Mouse (Mus musculus): ENCODE measurements around the gene Tas2r118.

The Tas2r118 gene

DNA sequence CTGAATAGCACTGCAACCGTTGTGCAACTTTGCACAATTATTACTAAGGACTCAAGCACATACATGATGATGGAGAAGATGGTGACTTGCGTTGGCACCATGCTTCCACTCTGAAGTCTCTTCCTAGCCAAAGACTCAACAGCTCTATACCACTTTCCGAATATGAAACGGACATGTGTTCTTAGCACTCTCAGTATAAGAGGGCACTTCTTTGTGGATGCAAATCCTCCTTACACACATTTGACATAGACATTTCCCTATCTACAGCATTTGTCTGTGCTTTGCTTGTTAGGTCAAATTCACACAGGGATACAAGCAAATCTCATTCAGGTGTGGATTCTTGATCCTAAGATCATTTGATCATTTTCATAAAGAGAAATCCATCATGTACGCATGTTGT lies at the start of gene Tas2r118:
TSS of gene Tas2r118 (minus strand) at position 101 of the 400 bp plus-strand sequence.
- DNase-seq (ENCODE audit: low read depth, low spot score), result no peak

DNA sequence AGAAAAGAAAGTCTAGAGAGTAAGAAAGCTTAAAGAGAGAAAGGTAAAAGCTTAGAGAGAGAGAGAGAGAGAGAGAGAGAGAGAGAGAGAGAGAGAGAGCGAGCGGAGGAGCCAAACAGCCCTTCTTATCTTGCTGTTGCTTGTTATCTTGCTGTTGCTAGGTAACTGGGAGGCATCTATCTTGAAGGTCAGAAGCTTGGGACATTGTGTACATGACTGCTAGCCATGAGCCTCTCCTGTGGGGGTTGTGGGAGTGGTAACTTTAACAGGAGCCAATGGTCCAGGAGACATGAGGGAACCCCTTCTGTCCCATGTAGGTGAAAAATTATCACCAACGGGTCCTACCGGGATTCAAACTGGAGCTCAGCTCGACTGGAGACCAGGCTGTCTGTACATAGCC lies 48.5 kb upstream of the Tas2r118 start:
- no peak for DNase-seq (ENCODE audit: low read depth, low spot score)

DNA sequence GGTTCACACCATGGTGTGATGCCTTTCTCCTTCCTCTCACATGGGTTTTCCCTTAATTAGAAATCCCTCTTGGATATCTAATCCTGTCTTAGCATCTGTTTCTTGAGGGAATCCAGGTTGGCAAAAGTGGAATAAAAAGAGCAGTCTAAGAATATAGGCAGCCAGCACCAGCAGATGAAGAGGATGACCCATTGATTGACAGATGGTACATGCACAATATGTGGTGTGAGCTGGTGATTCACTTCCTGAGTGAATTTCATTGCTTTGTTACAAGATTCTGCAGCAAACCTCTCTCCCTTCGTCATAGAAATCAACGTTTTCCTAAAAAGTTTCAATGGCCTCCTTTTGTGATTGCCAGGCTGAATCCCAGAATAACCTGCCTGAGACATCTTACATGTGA lies 23.4 kb upstream of the Tas2r118 start:
- no peak for DNase-seq (ENCODE audit: low read depth, low spot score)

GRCm38 (mm10) chr6:23990687-23991387 lies 21.0 kb upstream of the Tas2r118 start:
- DNase-seq (ENCODE audit: low read depth, low spot score), result no peak

DNA sequence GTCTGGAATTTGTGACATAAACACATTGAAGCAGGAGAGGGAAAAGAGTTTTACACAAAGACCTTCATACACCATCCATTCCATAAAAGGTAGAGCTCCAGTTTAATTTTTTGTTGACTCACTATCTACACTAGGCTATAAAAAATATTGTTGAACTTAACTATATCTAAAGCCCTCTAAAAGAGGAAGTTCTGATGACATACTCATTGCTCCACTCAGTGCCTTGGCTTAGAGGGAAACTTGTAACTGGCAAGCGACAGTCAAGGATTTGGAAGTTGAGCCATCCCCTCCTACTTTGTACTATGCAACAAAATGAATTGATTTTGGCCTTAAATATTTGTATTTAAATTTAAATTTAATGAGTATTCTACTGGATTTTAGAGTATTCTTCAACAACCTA lies 16.4 kb upstream of the Tas2r118 start:
- no peak for DNase-seq (ENCODE audit: low read depth, low spot score)

DNA sequence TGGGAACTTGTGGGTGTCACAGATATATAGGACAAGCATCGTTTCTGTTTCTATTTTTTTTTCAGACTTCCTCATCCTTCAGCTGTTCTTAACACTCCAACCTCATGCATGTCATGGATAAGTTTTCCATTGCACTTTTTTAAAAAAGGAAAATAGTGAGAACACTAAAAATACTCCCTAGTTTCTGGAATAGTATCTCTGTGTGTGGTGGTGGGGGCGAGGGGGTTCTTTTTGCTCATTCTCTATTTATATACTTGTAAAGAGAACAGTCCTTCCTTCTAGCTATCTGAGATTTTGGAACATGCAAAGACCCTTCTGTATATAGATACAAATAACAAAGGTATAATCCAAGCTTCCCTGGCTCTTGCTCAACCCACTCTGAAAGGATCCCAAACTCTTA lies 2.9 kb downstream of the Tas2r118 start:
- DNase-seq (ENCODE audit: low read depth, low spot score), result no peak

DNA sequence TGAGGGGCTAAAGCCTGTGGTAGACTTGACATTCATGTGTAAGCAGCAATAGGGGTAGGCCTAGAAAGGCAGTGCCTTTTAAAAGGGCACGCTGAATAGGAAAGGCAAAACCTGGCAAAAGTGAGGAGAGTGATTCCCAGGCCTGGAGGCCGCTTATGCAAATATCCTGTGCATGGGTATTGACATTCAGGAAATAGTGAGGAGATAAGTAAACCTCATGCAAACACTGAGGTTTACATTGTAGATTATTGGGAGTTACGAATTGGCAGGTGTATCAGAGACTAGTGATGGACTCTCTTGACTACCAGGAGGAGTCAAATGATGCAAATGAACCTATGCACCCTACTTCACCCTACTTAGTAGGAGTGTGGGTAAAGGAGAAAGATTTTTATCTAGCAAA lies 3.9 kb downstream of the Tas2r118 start:
- no peak for DNase-seq (ENCODE audit: low read depth, low spot score)

DNA sequence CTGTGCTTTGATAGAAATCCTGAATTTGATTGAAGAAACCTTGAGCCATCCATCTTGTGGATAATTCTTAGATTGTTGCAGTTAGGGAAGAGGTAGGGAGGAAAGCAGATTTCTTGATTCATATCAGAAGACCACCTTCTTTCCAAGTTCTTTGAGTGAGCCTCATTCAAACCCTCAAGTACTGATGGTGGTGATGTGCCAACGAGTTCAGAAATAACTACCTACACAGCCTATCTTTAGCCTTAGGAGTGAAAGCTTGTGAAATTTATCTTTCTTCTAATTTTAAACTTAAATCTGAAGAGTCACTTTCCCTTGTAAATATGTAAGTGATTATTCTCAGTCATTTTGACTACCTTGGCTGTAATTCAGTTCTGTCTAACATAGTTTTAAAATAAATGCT lies 6.1 kb downstream of the Tas2r118 start:
- DNase-seq (ENCODE audit: low read depth, low spot score), result no peak

DNA sequence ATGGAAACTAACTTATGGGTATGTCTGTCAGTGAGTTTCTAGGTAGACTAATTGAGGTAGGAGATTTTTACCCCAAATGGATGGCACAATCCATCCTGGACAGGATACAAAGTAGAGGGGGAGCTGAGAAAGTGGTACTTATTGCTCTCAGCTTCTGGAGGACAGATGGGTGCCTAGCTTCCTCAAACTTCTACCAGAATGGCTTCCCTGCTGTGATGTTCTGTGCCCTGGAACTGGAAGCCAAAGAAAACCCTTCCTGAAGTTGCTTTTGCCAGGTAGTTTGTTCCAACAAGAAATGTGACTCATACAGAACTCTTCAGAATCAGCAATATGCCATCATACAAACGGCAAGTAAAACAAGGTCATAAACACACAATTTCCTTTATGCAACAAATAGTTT lies 29.1 kb downstream of the Tas2r118 start:
- no peak for DNase-seq (ENCODE audit: low read depth, low spot score)

DNA sequence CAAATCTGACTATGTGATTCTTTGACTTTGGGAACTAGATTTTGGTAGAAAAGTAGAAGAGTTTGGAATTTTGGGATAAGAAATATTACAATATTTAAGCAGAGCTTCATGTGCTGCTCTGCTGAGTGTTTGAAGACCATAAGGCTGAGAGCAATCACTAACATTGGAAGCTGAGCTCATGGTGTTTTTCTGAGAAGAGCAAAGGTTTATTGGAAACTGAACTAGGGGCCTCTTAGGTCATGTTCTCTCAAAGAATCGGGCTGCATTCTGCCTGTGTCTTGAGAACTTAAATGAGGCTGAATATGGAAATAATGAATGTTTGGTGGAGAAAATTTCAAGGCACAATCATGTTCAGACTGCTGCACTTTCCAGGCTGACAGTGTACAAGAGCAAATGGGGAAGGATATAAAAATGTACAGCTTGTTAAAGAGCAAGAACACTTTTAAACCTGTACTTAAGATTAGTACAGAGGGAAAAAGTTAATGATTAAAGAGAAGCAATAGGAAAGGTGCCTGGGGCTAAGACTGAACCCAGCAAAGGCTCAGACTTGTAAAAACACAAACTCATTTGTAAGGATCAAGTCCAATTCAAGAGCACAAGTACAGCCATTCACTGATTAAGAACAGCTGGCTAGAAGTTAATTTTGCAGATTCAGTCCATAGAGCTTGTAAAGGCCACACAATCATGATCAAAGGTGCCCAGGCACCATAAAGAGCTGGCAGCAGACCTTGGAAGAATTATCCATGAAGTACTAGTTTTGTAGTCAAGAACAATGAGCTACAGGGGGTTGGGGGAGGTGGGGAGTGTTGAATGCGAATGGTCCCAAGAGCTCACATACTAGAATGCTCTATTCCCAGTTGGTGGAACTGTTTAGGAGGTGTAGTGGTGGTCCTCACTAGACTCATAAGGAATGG lies 31.0 kb downstream of the Tas2r118 start:
- DNase-seq (ENCODE audit: low read depth, low spot score), result no peak

DNA sequence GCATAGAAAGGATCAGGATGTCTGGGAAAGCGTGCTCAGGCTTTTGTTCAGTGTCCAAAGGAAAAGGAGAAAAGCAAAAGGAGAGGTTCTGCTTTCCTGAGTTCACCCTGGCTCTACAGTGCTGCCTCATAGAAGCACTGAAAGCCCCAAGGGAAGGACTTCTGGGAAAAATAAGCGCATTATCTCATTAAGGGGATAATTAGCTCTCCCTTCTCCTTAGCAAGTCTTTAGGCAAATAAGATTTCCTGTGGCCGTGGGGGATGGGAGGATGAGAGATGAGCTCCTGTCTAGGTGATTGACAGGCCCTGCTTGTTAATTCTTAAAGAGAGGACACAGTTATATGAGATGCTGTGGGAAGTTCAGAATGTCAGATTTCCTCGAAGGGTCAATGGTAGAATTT lies 33.4 kb downstream of the Tas2r118 start:
- DNase-seq (ENCODE audit: low read depth, low spot score), result no peak

- no peak for DNase-seq (ENCODE audit: low read depth, low spot score)
These were observed 46.1 kb downstream of the Tas2r118 start for GRCm38 (mm10) chr6:23923806-23924205.
